Mouse (Mus musculus) limb, embryonic 13.5 days (tissue): ENCODE measurements around the gene H2-DMb2. TPM values are rescaled to one million over a fixed set of nuclear protein-coding genes. Genes with fewer than 3 reads are reported as not detected.
A peak's percentile ranks its signal among the peaks of the same experiment; 100 is the strongest.

Source experiments
- ATAC-seq: fragments of 200-750 bp; cut with Nextera tagmentation; 2 replicates; pipeline ENCODE4 v1.8.0; 2017; ENCODE audit warnings: low read depth, moderate number of reproducible peaks, moderate TSS enrichment; ENCODE audit not compliant: low FRiP score
- H3K27ac ChIP-seq: fragments of 300-500 bp; sonication (generic); 2 replicates; pipeline ENCODE4 v1.5.1; 2015; ENCODE audit warnings: inconsistent platforms, mild to moderate bottlenecking, moderate library complexity
- H3K27me3 ChIP-seq: fragments of 300-500 bp; sonication (generic); 2 replicates; pipeline ENCODE4 v1.6.1; 2015; ENCODE audit warnings: mild to moderate bottlenecking, inconsistent platforms
- H3K36me3 ChIP-seq: fragments of 300-500 bp; sonication (generic); 2 replicates; pipeline ENCODE4 v1.6.1; 2015; ENCODE audit warnings: inconsistent platforms, mild to moderate bottlenecking, moderate library complexity
- H3K4me1 ChIP-seq: fragments of 300-500 bp; sonication (generic); 2 replicates; pipeline ENCODE4 v1.6.1; 2015; ENCODE audit warnings: inconsistent platforms
- H3K4me2 ChIP-seq: fragments of 300-500 bp; sonication (generic); replicated peaks from 2 replicates; pipeline ENCODE4 v1.6.1; 2015; ENCODE audit warnings: inconsistent platforms, mild to moderate bottlenecking, moderate library complexity
- H3K4me3 ChIP-seq: fragments of 300-500 bp; sonication (generic); 2 replicates; pipeline ENCODE4 v1.5.1; 2015; ENCODE audit warnings: moderate library complexity, mild to moderate bottlenecking, inconsistent platforms
- H3K9ac ChIP-seq: fragments of 300-500 bp; sonication (generic); 2 replicates; pipeline ENCODE4 v1.6.1; 2015; ENCODE audit warnings: mild to moderate bottlenecking, inconsistent platforms
- H3K9me3 ChIP-seq: fragments of 300-500 bp; sonication (generic); 2 replicates; pipeline ENCODE4 v1.6.1; 2016; ENCODE audit warnings: inconsistent platforms
- WGBS: fragments of 180-500 bp; shearing (Covaris S2); methylation state at CpG from one replicate; pipeline ENCODE4 v1.1.7; 2015; 5-methylcytosine and 5-hydroxymethylcytosine counted together
- polyA plus RNA-seq: library from polyadenylated mRNA; unstranded; fragments of >200 nt; fragmentation: Nextera tagmentation; extraction: Ambion mirVana; gene quantifications from 2 replicates; pipeline ENCODE4 v1.2.1, GENCODE M21; 2015

The H2-DMb2 gene
- polyA plus RNA-seq, 1 experiment from 2014 or later = 0.38 TPM

GRCm38 (mm10) chr17:34120180-34120723 lies 22.9 kb upstream of the H2-DMb2 start:
- peak overlapping the region; percentile 99 for H3K4me3 ChIP-seq
- H3K27me3 ChIP-seq = no peaks in the 10 kb centered on the region
- peak overlapping the region; percentile 98 for H3K4me2 ChIP-seq
- peak overlapping the region; percentile 97 for H3K9ac ChIP-seq
- no peaks in the 10 kb centered on the region for H3K9me3 ChIP-seq
- H3K36me3 ChIP-seq = peaks cover 35% of the 10 kb centered on the region
- peak overlapping the region; percentile 100 for H3K27ac ChIP-seq
- 1% methylated on average over 25 of the region's 42 CpGs for WGBS
- 0 out of 2 replicates have a peak, but pooled peaks have one; percentile 2 for ATAC-seq
- peaks cover 36% of the 10 kb centered on the region for H3K4me1 ChIP-seq

- Histone ChIP-seq H3K36me3 (peaks cover 33% of the 10 kb centered on the region), H3K4me3 (peak overlapping the region; percentile 99), H3K27me3 (no peaks in the 10 kb centered on the region), H3K4me2 (peak overlapping the region; percentile 98), H3K9me3 (no peaks in the 10 kb centered on the region), H3K27ac (peak overlapping the region; percentile 100), H3K4me1 (peaks cover 30% of the 10 kb centered on the region), H3K9ac (peak overlapping the region; percentile 97)
- WGBS = under 1% methylated on average over 31 of the region's 31 CpGs
- no peak for ATAC-seq
These were observed 22.3 kb upstream of the H2-DMb2 start for GRCm38 (mm10) chr17:34120814-34121171.

- Histone ChIP-seq H3K27ac (peak overlapping the region; percentile 100), H3K9ac (peak overlapping the region; percentile 97), H3K4me3 (peak overlapping the region; percentile 99), H3K4me2 (peak overlapping the region; percentile 98), H3K36me3 (peaks cover 32% of the 10 kb centered on the region), H3K4me1 (peaks cover 29% of the 10 kb centered on the region), H3K27me3 (no peaks in the 10 kb centered on the region), H3K9me3 (no peaks in the 10 kb centered on the region)
- WGBS = 0% methylated on average over 30 of the region's 35 CpGs
- ATAC-seq = peak; percentile 48
These were observed 21.8 kb upstream of the H2-DMb2 start for GRCm38 (mm10) chr17:34121172-34121878.

GRCm38 (mm10) chr17:34121879-34122187 lies 21.3 kb upstream of the H2-DMb2 start:
- Histone ChIP-seq H3K36me3 (peaks cover 29% of the 10 kb centered on the region), H3K9me3 (no peaks in the 10 kb centered on the region), H3K27me3 (no peaks in the 10 kb centered on the region), H3K9ac (peak overlapping the region; percentile 97), H3K27ac (peak overlapping the region; percentile 100), H3K4me3 (peak overlapping the region; percentile 99), H3K4me1 (peaks cover 29% of the 10 kb centered on the region), H3K4me2 (peak overlapping the region; percentile 98)
- no peak for ATAC-seq
- whole genome bisulfite sequencing = 1% methylated on average over 7 of the region's 10 CpGs

GRCm38 (mm10) chr17:34122188-34122984 lies 20.7 kb upstream of the H2-DMb2 start, which contains the start of gene Brd2:
Gene Brd2, minus strand, starts transcription at chr17:34122634.
- Histone ChIP-seq H3K36me3 (peaks cover 25% of the 10 kb centered on the region), H3K27me3 (no peaks in the 10 kb centered on the region), H3K27ac (peak within 1 kb of the TSS; percentile 100), H3K4me2 (peak within 1 kb of the TSS; percentile 98), H3K9me3 (no peaks in the 10 kb centered on the region), H3K9ac (peak within 1 kb of the TSS; percentile 97), H3K4me3 (peak within 1 kb of the TSS; percentile 99), H3K4me1 (peaks cover 30% of the 10 kb centered on the region)
- 2% methylated on average over 57 of the region's 75 CpGs for WGBS
- peak; percentile 58 for ATAC-seq

- peak overlapping the region; percentile 97 for H3K9ac ChIP-seq
- H3K4me1 ChIP-seq = peaks cover 37% of the 10 kb centered on the region
- H3K4me3 ChIP-seq = peak overlapping the region; percentile 99
- WGBS = under 1% methylated on average over 7 of the region's 7 CpGs
- peaks cover 18% of the 10 kb centered on the region for H3K36me3 ChIP-seq
- no peaks in the 10 kb centered on the region for H3K27me3 ChIP-seq
- peak overlapping the region; percentile 100 for H3K27ac ChIP-seq
- ATAC-seq = no peak
- peak overlapping the region; percentile 98 for H3K4me2 ChIP-seq
- H3K9me3 ChIP-seq = no peaks in the 10 kb centered on the region
These were observed 20.0 kb upstream of the H2-DMb2 start for GRCm38 (mm10) chr17:34123111-34123510.

- peaks cover 14% of the 10 kb centered on the region for H3K36me3 ChIP-seq
- H3K27ac ChIP-seq = peak overlapping the region; percentile 100
- no peaks in the 10 kb centered on the region for H3K27me3 ChIP-seq
- peaks cover 41% of the 10 kb centered on the region for H3K4me1 ChIP-seq
- H3K9me3 ChIP-seq = no peaks in the 10 kb centered on the region
- peak overlapping the region; percentile 99 for H3K4me3 ChIP-seq
- no peak for ATAC-seq
- peak overlapping the region; percentile 98 for H3K4me2 ChIP-seq
- H3K9ac ChIP-seq = peak overlapping the region; percentile 97
- 12% methylated on average over 2 of the region's 2 CpGs for WGBS
These were observed 19.6 kb upstream of the H2-DMb2 start for GRCm38 (mm10) chr17:34123518-34123917.

GRCm38 (mm10) chr17:34124649-34125048 lies 18.5 kb upstream of the H2-DMb2 start:
- Histone ChIP-seq H3K27ac (no peak overlapping the region), H3K9ac (no peak overlapping the region), H3K4me1 (peaks cover 53% of the 10 kb centered on the region), H3K4me2 (peak overlapping the region; percentile 98), H3K4me3 (no peak overlapping the region), H3K27me3 (no peaks in the 10 kb centered on the region), H3K9me3 (no peaks in the 10 kb centered on the region), H3K36me3 (peaks cover 9% of the 10 kb centered on the region)
- ATAC-seq = no peak
- WGBS = 85% methylated on average over 6 of the region's 6 CpGs

GRCm38 (mm10) chr17:34126826-34127420 lies 16.2 kb upstream of the H2-DMb2 start:
- ATAC-seq = no peak

GRCm38 (mm10) chr17:34127475-34127874 lies 15.6 kb upstream of the H2-DMb2 start:
- H3K9me3 ChIP-seq = no peaks in the 10 kb centered on the region
- H3K36me3 ChIP-seq = peaks cover 9% of the 10 kb centered on the region
- H3K4me2 ChIP-seq = 0 out of 2 replicates have a peak overlapping the region, but pooled peaks have one; percentile 11
- H3K4me3 ChIP-seq = no peak overlapping the region
- H3K9ac ChIP-seq = no peak overlapping the region
- H3K27ac ChIP-seq = no peak overlapping the region
- WGBS = 23% methylated on average over 6 of the region's 6 CpGs
- H3K27me3 ChIP-seq = no peaks in the 10 kb centered on the region
- no peak for ATAC-seq
- H3K4me1 ChIP-seq = peaks cover 53% of the 10 kb centered on the region

More at GRCm38 (mm10) chr17:34126826-34127420, 16.2 kb upstream of the H2-DMb2 start:
- 0 out of 2 replicates have a peak overlapping the region, but pooled peaks have one; percentile 11 for H3K4me2 ChIP-seq
- H3K36me3 ChIP-seq = peaks cover 9% of the 10 kb centered on the region
- H3K4me3 ChIP-seq = no peak overlapping the region
- peak overlapping the region; percentile 25; the same call in 1 of the 2 replicates for H3K9ac ChIP-seq
- H3K4me1 ChIP-seq = peaks cover 53% of the 10 kb centered on the region
- H3K27ac ChIP-seq = peak overlapping the region; percentile 55; the same call in 1 of the 2 replicates
- 41% methylated on average over 9 of the region's 9 CpGs for WGBS
- H3K27me3 ChIP-seq = no peaks in the 10 kb centered on the region
- H3K9me3 ChIP-seq = no peaks in the 10 kb centered on the region

GRCm38 (mm10) chr17:34128264-34128937 lies 14.7 kb upstream of the H2-DMb2 start:
- peak overlapping the region; percentile 18 for H3K4me3 ChIP-seq

More at GRCm38 (mm10) chr17:34128264-34128937, 14.7 kb upstream of the H2-DMb2 start:
- H3K27me3 ChIP-seq = no peaks in the 10 kb centered on the region
- H3K27ac ChIP-seq = no peak overlapping the region; the same call in 1 of the 2 replicates
- peaks cover 9% of the 10 kb centered on the region for H3K36me3 ChIP-seq
- H3K9me3 ChIP-seq = no peaks in the 10 kb centered on the region
- H3K4me1 ChIP-seq = peaks cover 53% of the 10 kb centered on the region
- peak overlapping the region; percentile 52 for H3K4me2 ChIP-seq
- H3K9ac ChIP-seq = peak overlapping the region; percentile 54
- ATAC-seq = no peak
- 21% methylated on average over 13 of the region's 13 CpGs for WGBS
